Mouse (Mus musculus): ENCODE data around the gene Pomp.
"Not testable (repeated sequence)": the region's sequence is repeated elsewhere in the genome, so short reads cannot be mapped to it uniquely, and the experiment has no call there.

- TF ChIP-seq CTCF, POLR2A (IDR thresholded peaks at IDR 0.05; ENCODE audit: insufficient read depth, low read depth, low read length): not testable (repeated sequence)
Measured at GRCm38 (mm10) chr5:147896501-147896900, 36.2 kb downstream of the Pomp start.

All from olfactory bulb, adult 2 months (tissue).